Mouse (Mus musculus) testis, adult 2 months (tissue): ENCODE data around the gene Gadd45g.

Experiments used
- CTCF ChIP-seq: fragments of 200-500 bp; IDR thresholded peaks from 2 replicates; pipeline ENCODE4 v1.5.1; 2012; ENCODE audit warnings: low read depth, mild to moderate bottlenecking, inconsistent platforms, low read length, moderate library complexity; ENCODE audit not compliant: control insufficient read depth, insufficient read depth, insufficient replicate concordance
- POLR2A ChIP-seq: fragments of 200-500 bp; IDR thresholded peaks from 2 replicates; pipeline ENCODE4 v1.6.1; 2012; ENCODE audit warnings: low read depth, mild to moderate bottlenecking, inconsistent platforms, low read length, moderate library complexity; ENCODE audit not compliant: control insufficient read depth

- TF ChIP-seq CTCF (no peak), POLR2A (no peak)
These were observed 2.4 kb upstream of the Gadd45g start for GRCm38 (mm10) chr13:51844118-51844517.
